Mouse (Mus musculus) heart, adult 8-10 months (tissue): Measurements from ENCODE around the gene Ube4b. TPM values are rescaled to one million over a fixed set of nuclear protein-coding genes. Genes with fewer than 3 reads are reported as not detected.
A peak's percentile ranks its signal among the peaks of the same experiment; 100 is the strongest.

Experiments used
- DNase-seq: peaks from one replicate; pipeline ENCODE4 v3.0.0; 2022; ENCODE audit warnings: low spot score
- total RNA-seq, 4 experiments: library from RNA; stranded (reverse); gene quantifications; 2 replicates each; pipeline ENCODE4 v1.2.4; 2022

Ube4b gene
- total RNA-seq, 4 experiments from 2014 or later = 40.6 to 46.8 (median 42.6) TPM

- peak; percentile 42 for DNase-seq
These were observed 31.0 kb downstream of the Ube4b start for GRCm38 (mm10) chr4:149395581-149395980.

GRCm38 (mm10) chr4:149394292-149394691 is 32.3 kb downstream of the Ube4b start:
- no peak for DNase-seq

GRCm38 (mm10) chr4:149393311-149393995 is 33.1 kb downstream of the Ube4b start:
- no peak for DNase-seq

GRCm38 (mm10) chr4:149392359-149392758 is 34.2 kb downstream of the Ube4b start:
- DNase-seq = no peak

GRCm38 (mm10) chr4:149381001-149381400 is 45.5 kb downstream of the Ube4b start:
- DNase-seq = no peak

GRCm38 (mm10) chr4:149379881-149380280 is 46.7 kb downstream of the Ube4b start:
- DNase-seq = no peak

GRCm38 (mm10) chr4:149378819-149379218 is 47.7 kb downstream of the Ube4b start:
- no peak for DNase-seq

GRCm38 (mm10) chr4:149376034-149376433 is 50.5 kb downstream of the Ube4b start:
- DNase-seq = no peak

- DNase-seq = no peak
These were observed 51.9 kb downstream of the Ube4b start for GRCm38 (mm10) chr4:149374662-149375061.

GRCm38 (mm10) chr4:149373927-149374326 is 52.6 kb downstream of the Ube4b start:
- no peak for DNase-seq

GRCm38 (mm10) chr4:149373431-149373830 is 53.1 kb downstream of the Ube4b start:
- DNase-seq = peak; percentile 42

GRCm38 (mm10) chr4:149365702-149366370 is 60.7 kb downstream of the Ube4b start:
- peak; percentile 26 for DNase-seq

GRCm38 (mm10) chr4:149364896-149365295 is 61.7 kb downstream of the Ube4b start:
- DNase-seq = peak; percentile 65

- no peak for DNase-seq
These were observed 65.5 kb downstream of the Ube4b start for GRCm38 (mm10) chr4:149361051-149361450.

GRCm38 (mm10) chr4:149360647-149361046 is 65.9 kb downstream of the Ube4b start:
- DNase-seq = no peak

- no peak for DNase-seq
These were observed 68.6 kb downstream of the Ube4b start for GRCm38 (mm10) chr4:149357982-149358381.

GRCm38 (mm10) chr4:149354671-149355070 is 71.9 kb downstream of the Ube4b start:
- no peak for DNase-seq

GRCm38 (mm10) chr4:149351596-149352150 is 74.9 kb downstream of the Ube4b start:
- no peak for DNase-seq

GRCm38 (mm10) chr4:149348963-149349362 is 77.6 kb downstream of the Ube4b start:
- no peak for DNase-seq

- DNase-seq = peak; percentile 69
These were observed 80.7 kb downstream of the Ube4b start for GRCm38 (mm10) chr4:149345873-149346272.

- DNase-seq = no peak
These were observed 82.2 kb downstream of the Ube4b start for GRCm38 (mm10) chr4:149344311-149344710.

- DNase-seq = no peak
These were observed 85.9 kb downstream of the Ube4b start for GRCm38 (mm10) chr4:149340680-149341079.
